Mouse (Mus musculus) megakaryocyte, embryonic 14.5 days (primary cell): ENCODE measurements around the gene H2-Eb1.

Experiments
- FLI1 ChIP-seq: IDR thresholded peaks from 2 replicates; pipeline ENCODE4 v1.6.1; 2012; ENCODE audit warnings: low read length, inconsistent platforms, mixed read lengths
- GATA1 ChIP-seq: IDR thresholded peaks from 3 replicates; pipeline ENCODE4 v1.6.1; 2012; ENCODE audit warnings: mixed read lengths, low read length, inconsistent platforms, borderline replicate concordance

- TF ChIP-seq GATA1, result no peak
- TF ChIP-seq FLI1, result no peak
These were observed 47.9 kb upstream of the H2-Eb1 start, which contains the start of gene H2-Ab1 for GRCm38 (mm10) chr17:34257594-34258375.
